Mouse (Mus musculus): ENCODE data around the gene Rbpj.

GRCm38 (mm10) chr5:53432451-53432850, 33.5 kb upstream of the Rbpj start:
- TF ChIP-seq CTCF (IDR thresholded peaks at IDR 0.05; ENCODE audit: low read depth) (no peak), EP300 (IDR thresholded peaks at IDR 0.05; ENCODE audit: low read depth) (no peak)
